ENCODE assay signal across 17 mouse cellular contexts in genomic region chr10:118792352-118793100, GRCm38 (mm10).
A peak's percentile ranks its signal among the peaks of the same experiment; 100 is the strongest.
DNase-seq lines count a peak whose midpoint lies in the region; ATAC-seq lines count a peak whose summit lies in the region.
"Had no signal": no experiment of that assay in that cellular context is flagged by ENCODE, and none has a peak within 500 bp of the region (broad histone marks: within the 10 kb centered on the region; RNA-seq: fewer than 3 reads in every experiment).

No protein-coding gene starts in this region.

- peak overlapping the region; percentile 10; the same call in 1 of the 2 replicates for H3K27ac ChIP-seq in hindbrain, embryonic 16.5 days (ENCODE audit: low read depth, low read length)
- H3K27ac ChIP-seq: embryonic facial prominence, embryonic 10.5 days; limb, embryonic 15.5 days had no signal

- no peaks in the 10 kb centered on the region for H3K9me3 ChIP-seq in hindbrain, embryonic 16.5 days (ENCODE audit: control insufficient read depth, low read length)
- H3K9me3 ChIP-seq: embryonic facial prominence, embryonic 10.5 days; limb, embryonic 15.5 days had no signal

- H3K4me3 ChIP-seq in hindbrain, embryonic 16.5 days (ENCODE audit: low read length), result no peak overlapping the region
- H3K4me3 ChIP-seq: embryonic facial prominence, embryonic 10.5 days; limb, embryonic 15.5 days had no signal

- WGBS in hindbrain, embryonic 16.5 days, result 57% methylated on average over 15 of the region's 15 CpGs

- no peak overlapping the region for H3K4me2 ChIP-seq in hindbrain, embryonic 16.5 days (ENCODE audit: low read length)
- H3K4me2 ChIP-seq: limb, embryonic 15.5 days had no signal

- no peak overlapping the region for H3K9ac ChIP-seq in hindbrain, embryonic 16.5 days (ENCODE audit: low read depth, low read length)
- H3K9ac ChIP-seq: limb, embryonic 15.5 days had no signal

- no peak for ATAC-seq in hindbrain, embryonic 16.5 days

- no peaks in the 10 kb centered on the region for H3K27me3 ChIP-seq in hindbrain, embryonic 16.5 days (replicated peaks; ENCODE audit: control insufficient read depth, insufficient read depth, low read length)
- H3K27me3 ChIP-seq: limb, embryonic 15.5 days had no signal

- no peaks in the 10 kb centered on the region for H3K36me3 ChIP-seq in hindbrain, embryonic 16.5 days (ENCODE audit: control insufficient read depth, insufficient read depth, low read length)
- H3K36me3 ChIP-seq: embryonic facial prominence, embryonic 10.5 days; limb, embryonic 15.5 days had no signal

- intact Hi-C loops in heart, postnatal 10 days (cut with DNase I), result no loop called here

- peak; percentile 80 for DNase-seq in heart, adult 11 months
- no peak for DNase-seq in heart, postnatal 10 days
- DNase-seq in layer of hippocampus, adult 18-20 months (ENCODE audit: low spot score in 2 of 2), result peak; percentile 11 to 19
- no peak for DNase-seq in layer of hippocampus, adult 8-10 months (ENCODE audit: low spot score in 2 of 2)
- DNase-seq in MN1 (ENCODE audit: low spot score), result peak; percentile 25
- no peak for DNase-seq in gastrocnemius, postnatal 10 days
- DNase-seq in kidney, adult 9 months, result no peak
- DNase-seq: adrenal gland, postnatal 14 days; B cell, adult 2 months; cerebellum, postnatal 25 days; gastrocnemius, postnatal 14 days; heart, postnatal 14 days; lung, adult 2 months; thymus, adult 18-20 months had no signal

- peaks cover 3% of the 10 kb centered on the region for H3K4me1 ChIP-seq in hindbrain, embryonic 16.5 days (ENCODE audit: control insufficient read depth, insufficient read depth, low read depth, low read length)

Comparison
In these comparisons a context has a peak if more than half of its experiments do, and no peak if none do; other contexts are left out.
1. DNase-seq: peak in heart, adult 11 months (single experiment), layer of hippocampus, adult 18-20 months (2 of 2) and MN1 (single experiment); none in heart, postnatal 10 days (0 of 2), layer of hippocampus, adult 8-10 months (0 of 2), gastrocnemius, postnatal 10 days (single experiment) and kidney, adult 9 months (single experiment).